Mouse (Mus musculus): ENCODE results near the gene Nthl1.
"Not testable (repeated sequence)": the region's sequence is repeated elsewhere in the genome, so short reads cannot be mapped to it uniquely, and the experiment has no call there.

Gene Nthl1

DNA sequence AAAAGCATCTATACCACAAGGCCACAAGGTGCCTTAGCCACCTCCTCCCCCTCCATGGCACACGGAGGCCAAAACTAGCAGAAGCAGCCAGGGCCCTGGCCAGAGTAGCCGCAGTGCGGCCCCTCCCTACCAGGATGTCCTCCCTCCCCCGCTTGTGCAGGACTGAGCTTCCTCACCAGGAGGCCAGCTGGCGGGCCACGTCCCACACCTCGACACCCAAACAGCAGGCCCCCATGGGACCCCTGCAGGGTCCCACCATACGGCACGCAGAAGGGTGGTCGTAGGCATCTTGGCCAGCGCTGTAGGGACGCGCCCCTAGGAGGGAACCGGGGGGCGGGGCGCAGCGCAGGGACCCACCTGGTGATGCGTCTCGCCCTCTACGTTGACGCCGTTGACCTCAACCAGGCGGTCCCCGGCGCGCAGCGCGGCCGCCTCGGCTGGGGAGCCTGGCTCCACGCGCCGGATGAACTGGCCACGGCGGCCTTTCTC, 17.1 kb downstream of the Nthl1 start:
- intact Hi-C loops (cut with DNase I): loop anchor here (5.0 kb wide), 1 partner anchor 97 kb away; no protein-coding TSS in a partner anchor

- intact Hi-C loops (cut with DNase I): loop anchor here (5.0 kb wide), 1 partner anchor 98 kb away; no protein-coding TSS in a partner anchor
Measured at GRCm38 (mm10) chr17:24650070-24650616, 17.7 kb downstream of the Nthl1 start, which contains the start of gene Slc9a3r2. Gene Slc9a3r2 (minus strand): TSS chr17:24650327.

DNA sequence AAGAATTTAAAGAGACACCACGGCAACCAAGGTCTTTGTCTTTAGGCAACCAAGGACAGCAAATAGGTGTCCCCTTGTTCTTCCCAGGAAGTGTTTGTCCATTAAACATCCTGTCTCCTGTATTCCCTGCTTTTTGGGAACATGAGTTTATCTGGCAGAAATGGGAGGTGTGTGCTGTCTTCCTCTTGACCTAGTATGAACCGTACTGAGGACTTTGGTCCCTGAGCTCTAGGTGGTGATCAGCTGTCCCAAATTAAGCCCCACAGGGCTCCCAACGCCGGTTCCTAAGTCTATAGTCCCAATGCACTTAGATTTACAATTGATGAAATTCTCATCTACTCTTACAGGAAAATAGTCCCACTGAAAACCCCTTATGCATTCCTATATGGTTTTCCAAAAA, 18.3 kb downstream of the Nthl1 start:
- intact Hi-C loops (cut with DNase I): loop anchor here (5.0 kb wide), 1 partner anchor 98 kb away; no protein-coding TSS in a partner anchor

- intact Hi-C loops (cut with DNase I): loop anchor here (5.0 kb wide), 1 partner anchor 100 kb away; no protein-coding TSS in a partner anchor
Measured at GRCm38 (mm10) chr17:24651835-24652234, 19.4 kb downstream of the Nthl1 start.

GRCm38 (mm10) chr17:24653967-24654710, 21.7 kb downstream of the Nthl1 start:
- intact Hi-C loops (cut with DNase I): loop anchor here (5.0 kb wide), 1 partner anchor 102 kb away; no protein-coding TSS in a partner anchor

DNA sequence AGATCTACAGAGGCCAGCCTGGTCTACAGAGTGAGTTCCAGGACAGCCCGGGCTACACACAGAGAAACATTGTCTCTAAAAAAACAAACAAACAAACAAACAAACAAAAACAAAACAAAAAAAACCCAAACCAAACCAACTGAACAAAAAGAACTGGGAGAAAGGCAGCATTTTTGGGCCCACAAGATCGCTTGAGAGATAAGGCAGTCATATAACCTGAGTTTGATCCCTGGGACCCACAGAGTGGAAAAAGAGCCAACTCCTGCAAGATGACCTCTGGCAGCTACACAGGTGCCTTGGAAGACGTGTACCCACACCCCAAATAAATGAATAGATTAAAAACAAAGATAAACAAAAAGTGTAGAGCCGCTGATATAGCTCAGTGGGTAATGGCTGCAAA, 22.5 kb downstream of the Nthl1 start:
- intact Hi-C loops (cut with DNase I): loop anchor here (5.0 kb wide), 1 partner anchor 103 kb away; no protein-coding TSS in a partner anchor

DNA sequence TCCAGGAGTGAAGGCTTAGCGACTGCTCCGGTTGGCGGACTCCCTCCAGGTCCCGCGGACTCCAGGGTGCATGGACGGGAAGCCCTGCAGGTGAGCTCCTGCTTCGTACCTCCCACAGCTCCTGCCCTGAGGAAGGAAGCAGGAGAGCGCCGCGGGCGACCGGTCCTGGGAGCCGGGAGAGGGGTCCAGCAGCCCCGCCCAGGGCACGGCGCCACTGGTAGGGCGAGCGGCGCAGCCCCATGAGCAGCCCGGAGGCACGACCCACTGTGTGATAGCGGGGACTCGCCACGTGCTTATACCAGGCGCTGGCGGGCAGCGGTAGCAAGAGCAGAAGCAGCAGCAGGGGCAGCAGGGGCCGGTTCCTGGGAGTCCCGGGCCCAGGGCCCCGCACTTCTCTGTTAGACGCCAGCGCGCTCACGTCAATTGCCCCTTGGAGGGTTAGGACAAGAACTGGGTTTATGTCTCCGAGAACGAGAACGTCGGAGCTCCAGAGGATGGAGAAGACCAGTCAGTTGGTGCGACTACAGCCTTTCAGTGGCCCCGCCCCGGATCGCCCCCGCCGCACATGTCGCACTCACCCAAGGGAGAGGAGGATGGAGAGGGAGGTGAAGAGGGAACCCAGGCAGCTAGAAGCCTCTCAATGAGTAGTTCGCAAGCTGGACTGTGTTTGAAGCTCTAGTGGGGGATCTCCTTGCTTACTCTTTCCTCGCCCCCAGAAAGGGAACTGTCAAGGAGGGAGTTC, 25.7 kb downstream of the Nthl1 start, which contains the start of gene Npw:
Gene Npw (minus strand): TSS at position 441 of the 742 bp plus-strand sequence.
- intact Hi-C loops (cut with DNase I): no loop called here

- intact Hi-C loops (cut with DNase I): not testable (repeated sequence)
Measured at GRCm38 (mm10) chr17:24667011-24667410, 34.5 kb downstream of the Nthl1 start.

GRCm38 (mm10) chr17:24667416-24667815, 34.9 kb downstream of the Nthl1 start:
- intact Hi-C loops (cut with DNase I): no loop called here

GRCm38 (mm10) chr17:24669214-24669544, 36.7 kb downstream of the Nthl1 start:
- intact Hi-C loops (cut with DNase I): not testable (repeated sequence)

DNA sequence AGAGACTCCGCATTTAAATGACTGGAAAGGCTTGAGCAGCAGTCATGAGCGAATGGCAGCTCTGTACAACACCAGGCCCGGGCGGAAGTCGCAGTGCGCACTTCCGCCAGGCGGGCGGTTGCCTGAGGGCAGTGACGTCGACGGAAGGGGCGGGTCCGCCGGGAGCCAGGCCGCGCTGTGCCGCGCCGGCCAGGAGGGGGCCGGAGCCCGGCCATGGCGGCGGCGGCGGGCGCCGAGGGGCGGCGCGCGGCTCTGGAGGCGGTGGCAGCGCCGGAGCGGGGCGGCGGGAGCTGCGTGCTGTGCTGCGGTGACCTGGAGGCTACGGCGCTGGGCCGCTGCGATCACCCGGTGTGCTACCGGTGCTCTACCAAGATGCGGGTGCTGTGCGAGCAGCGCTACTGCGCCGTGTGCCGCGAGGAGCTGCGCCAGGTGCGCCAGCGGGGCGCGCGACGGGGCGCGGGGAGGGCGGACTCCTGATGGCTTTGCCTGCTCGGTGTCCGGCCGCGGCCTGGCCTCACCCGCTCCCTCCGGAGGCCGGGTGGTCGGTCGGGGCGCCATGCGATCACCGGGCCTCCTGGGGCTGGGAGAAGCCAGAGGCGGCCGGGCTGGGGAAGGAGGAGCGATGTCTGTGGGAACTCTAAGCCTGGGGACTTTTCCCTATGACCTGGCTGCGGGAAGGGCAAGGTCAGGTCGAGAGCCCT, 37.2 kb downstream of the Nthl1 start, which contains the start of gene Zfp598:
Gene Zfp598 (plus strand): TSS at position 143 of the 701 bp plus-strand sequence.
- intact Hi-C loops (cut with DNase I): no loop called here

DNA sequence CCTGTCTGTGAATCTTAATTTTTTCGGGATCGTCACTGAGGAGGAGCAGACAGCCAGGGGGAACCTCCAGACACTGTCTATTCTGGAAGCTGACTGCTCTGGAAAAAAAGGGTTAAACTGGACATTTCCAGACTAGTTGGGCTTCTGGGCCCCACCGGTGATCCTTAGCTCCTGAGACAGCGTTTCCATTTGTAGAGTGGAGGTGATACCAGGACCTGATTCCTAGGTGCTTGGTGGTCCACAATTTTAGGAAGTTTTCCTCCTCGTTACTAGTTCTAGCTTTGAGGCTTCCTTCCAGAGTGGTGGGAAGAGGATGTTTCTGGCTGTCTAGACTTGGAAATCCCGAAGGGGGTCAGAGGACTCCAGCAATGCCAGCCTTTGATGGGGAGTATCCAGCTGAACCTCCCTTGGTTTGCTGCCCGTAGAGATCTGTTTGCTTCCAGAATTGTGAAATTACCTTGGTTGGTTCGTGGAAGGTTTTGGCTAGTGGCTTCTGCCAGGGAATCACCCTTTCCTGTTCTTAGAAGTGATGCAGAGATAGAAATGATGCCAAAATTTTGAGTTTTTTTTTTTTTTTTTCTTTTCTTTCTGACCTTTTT, 37.9 kb downstream of the Nthl1 start:
- intact Hi-C loops (cut with DNase I): no loop called here

DNA sequence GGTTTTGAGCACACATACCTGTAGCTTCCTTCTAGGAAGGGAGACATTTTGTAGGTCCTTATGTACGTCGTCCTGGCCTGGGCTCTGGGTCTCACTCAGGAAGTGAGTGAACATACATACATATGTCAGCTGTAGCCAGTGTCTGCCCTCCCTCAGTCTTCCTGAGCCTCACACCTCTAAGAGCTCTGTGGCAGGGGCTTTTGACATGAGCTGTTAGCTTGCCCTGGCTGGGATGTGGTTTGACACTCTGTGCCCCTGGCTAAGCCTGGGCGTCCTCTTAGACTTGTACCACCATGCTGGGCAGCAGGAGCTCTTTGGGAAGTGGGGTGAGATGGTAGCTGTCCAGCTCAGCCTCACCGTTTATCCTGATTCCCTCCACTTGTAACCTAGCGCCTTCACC, 38.9 kb downstream of the Nthl1 start:
- intact Hi-C loops (cut with DNase I): no loop called here

GRCm38 (mm10) chr17:24672141-24672540, 39.7 kb downstream of the Nthl1 start:
- intact Hi-C loops (cut with DNase I): no loop called here

DNA sequence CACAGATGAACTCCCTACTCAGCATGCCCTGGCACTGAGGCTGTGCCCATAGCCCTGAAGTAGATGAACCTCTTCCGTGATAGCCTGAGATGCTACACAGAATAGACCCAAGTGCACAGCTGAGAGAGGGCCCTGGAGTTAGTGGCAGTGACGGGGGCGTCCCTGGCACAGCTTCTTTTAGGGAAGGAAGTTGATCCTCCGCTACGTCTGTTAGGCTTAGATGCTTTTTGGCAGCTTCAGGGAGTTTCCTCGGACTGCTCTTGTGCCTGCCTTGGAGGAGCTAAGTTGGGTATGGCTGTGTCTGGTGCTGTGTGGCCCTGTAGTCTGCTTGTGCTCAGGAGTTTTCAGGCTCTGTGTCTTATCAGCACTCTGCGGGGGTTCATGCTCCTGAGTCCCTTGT, 41.8 kb downstream of the Nthl1 start:
- intact Hi-C loops (cut with DNase I): no loop called here

GRCm38 (mm10) chr17:24676187-24676586, 43.7 kb downstream of the Nthl1 start:
- intact Hi-C loops (cut with DNase I): no loop called here

DNA sequence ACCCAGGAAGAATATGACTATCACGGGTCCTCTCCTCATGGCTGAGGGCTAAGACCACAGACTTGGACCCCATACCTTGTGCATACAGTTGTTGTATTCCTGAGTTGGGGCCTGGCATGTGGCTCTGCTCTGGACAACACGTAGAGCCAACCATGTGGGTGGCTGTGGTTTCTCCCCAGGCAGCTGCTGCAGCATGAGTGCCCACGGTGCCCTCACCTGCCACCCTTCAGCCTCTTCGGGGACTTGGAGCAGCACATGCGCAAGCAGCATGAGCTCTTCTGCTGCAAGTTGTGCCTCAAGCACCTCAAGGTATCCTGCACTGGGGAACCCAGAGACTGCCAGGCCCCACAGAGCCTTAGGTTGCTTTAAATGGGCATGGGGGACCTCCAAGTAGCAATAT, 44.4 kb downstream of the Nthl1 start:
- intact Hi-C loops (cut with DNase I): no loop called here

DNA sequence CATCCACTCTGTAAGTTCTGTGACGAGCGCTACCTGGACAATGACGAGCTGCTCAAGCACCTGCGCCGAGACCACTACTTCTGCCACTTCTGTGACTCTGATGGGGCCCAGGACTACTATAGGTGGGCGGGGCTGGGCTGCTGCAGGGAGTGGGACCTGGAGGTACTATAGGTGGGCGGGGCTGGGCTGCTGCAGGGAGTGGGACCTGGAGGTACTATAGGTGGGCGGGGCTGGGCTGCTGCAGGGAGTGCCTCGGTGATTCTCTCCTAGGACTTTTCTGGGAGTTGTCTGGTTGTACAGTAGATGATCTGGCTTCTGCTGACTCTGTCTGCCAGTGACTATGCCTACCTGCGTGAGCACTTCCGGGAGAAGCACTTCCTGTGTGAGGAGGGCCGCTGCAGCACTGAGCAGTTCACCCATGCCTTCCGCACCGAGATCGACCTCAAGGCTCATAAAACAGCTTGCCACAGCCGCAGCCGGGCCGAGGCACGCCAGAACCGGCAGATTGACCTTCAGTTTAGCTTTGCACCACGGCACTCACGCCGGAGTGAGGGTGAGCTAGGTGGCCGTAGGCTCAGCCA, 45.1 kb downstream of the Nthl1 start:
- intact Hi-C loops (cut with DNase I): no loop called here

GRCm38 (mm10) chr17:24686514-24686913, 54.0 kb downstream of the Nthl1 start:
- intact Hi-C loops (cut with DNase I): no loop called here

DNA sequence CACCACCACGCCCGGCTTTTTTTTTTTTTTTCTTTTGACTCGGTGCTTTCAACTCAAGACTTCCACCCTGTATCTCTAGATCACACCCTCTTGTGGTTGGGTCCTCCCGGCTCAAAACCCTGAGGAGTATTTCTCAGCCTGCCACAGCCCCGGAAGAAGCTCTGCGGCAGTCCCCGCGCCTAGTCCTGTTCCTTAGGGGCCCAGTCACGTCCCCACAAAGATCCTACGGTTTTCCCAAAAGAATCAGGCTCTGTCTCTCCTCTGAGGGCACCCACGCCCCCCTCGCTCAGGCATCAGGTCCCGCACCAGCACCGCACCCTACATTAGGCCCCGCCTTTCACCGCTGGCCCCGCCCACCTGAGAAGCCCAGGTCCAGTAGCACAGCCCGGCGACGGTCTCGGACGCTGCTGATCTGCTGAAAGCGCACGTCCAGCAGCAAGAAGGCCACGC, 54.7 kb downstream of the Nthl1 start:
- intact Hi-C loops (cut with DNase I): no loop called here
